Mouse (Mus musculus) midbrain, embryonic 15.5 days (tissue): Measurements from ENCODE around the gene Tfpi. TPM values are rescaled to one million over a fixed set of nuclear protein-coding genes. Genes with fewer than 3 reads are reported as not detected.
A peak's percentile ranks its signal among the peaks of the same experiment; 100 is the strongest.

ENCODE experiments used
- ATAC-seq: fragments of 200-750 bp; cut with Nextera tagmentation; replicated peaks from 2 replicates; pipeline ENCODE4 v1.8.0; 2017; ENCODE audit warnings: moderate TSS enrichment
- H3K27ac ChIP-seq: fragments of 300-500 bp; sonication (generic); 2 replicates; pipeline ENCODE4 v1.5.1; 2015; ENCODE audit warnings: mild to moderate bottlenecking, inconsistent platforms
- H3K27me3 ChIP-seq: fragments of 300-500 bp; sonication (generic); replicated peaks from 2 replicates; pipeline ENCODE4 v1.6.1; 2015; ENCODE audit warnings: inconsistent platforms
- H3K36me3 ChIP-seq: fragments of 300-500 bp; sonication (generic); replicated peaks from 2 replicates; pipeline ENCODE4 v1.6.1; 2015; ENCODE audit warnings: inconsistent platforms
- H3K4me1 ChIP-seq: fragments of 300-500 bp; sonication (generic); 2 replicates; pipeline ENCODE4 v1.6.1; 2015; ENCODE audit warnings: inconsistent platforms
- H3K4me2 ChIP-seq: fragments of 300-500 bp; sonication (generic); 2 replicates; pipeline ENCODE4 v1.6.1; 2015; ENCODE audit warnings: inconsistent platforms, mild to moderate bottlenecking, moderate library complexity
- H3K4me3 ChIP-seq: fragments of 300-500 bp; sonication (generic); 2 replicates; pipeline ENCODE4 v1.5.1; 2015; ENCODE audit warnings: mild to moderate bottlenecking, inconsistent platforms
- H3K9ac ChIP-seq: fragments of 300-500 bp; sonication (generic); 2 replicates; pipeline ENCODE4 v1.6.1; 2015; ENCODE audit warnings: mild to moderate bottlenecking, inconsistent platforms
- H3K9me3 ChIP-seq: fragments of 300-500 bp; sonication (generic); 2 replicates; pipeline ENCODE4 v1.6.1; 2016; ENCODE audit warnings: inconsistent platforms
- whole genome bisulfite sequencing: fragments of 180-500 bp; shearing (Covaris S2); methylation state at CpG from one replicate; pipeline ENCODE4 v1.1.7; 2015; ENCODE audit warnings: mixed read lengths; 5-methylcytosine and 5-hydroxymethylcytosine counted together
- polyA plus RNA-seq: library from polyadenylated mRNA; unstranded; fragments of >200 nt; fragmentation: Nextera tagmentation; extraction: Ambion mirVana; gene quantifications from 2 replicates; pipeline ENCODE4 v1.2.1, GENCODE M21; 2015

The Tfpi gene
- polyA plus RNA-seq, 1 experiment from 2014 or later = 17.3 TPM

- H3K9me3 ChIP-seq = no peaks in the 10 kb centered on the region
- H3K36me3 ChIP-seq = no peaks in the 10 kb centered on the region
- no peak overlapping the region for H3K4me3 ChIP-seq
- no peak overlapping the region for H3K9ac ChIP-seq
- WGBS = 51% methylated on average over 7 of the region's 7 CpGs
- H3K4me1 ChIP-seq = no peaks in the 10 kb centered on the region
- H3K27me3 ChIP-seq = no peaks in the 10 kb centered on the region
- no peak overlapping the region for H3K4me2 ChIP-seq
- no peak for ATAC-seq
- H3K27ac ChIP-seq = no peak overlapping the region
Observed at GRCm38 (mm10) chr2:84464956-84465355, 11.6 kb downstream of the Tfpi start.

- H3K4me2 ChIP-seq = no peak overlapping the region
- no peak overlapping the region for H3K27ac ChIP-seq
Observed at GRCm38 (mm10) chr2:84462411-84462810, 14.2 kb downstream of the Tfpi start.

GRCm38 (mm10) chr2:84459651-84460177 is 16.9 kb downstream of the Tfpi start:
- H3K4me2 ChIP-seq = no peak overlapping the region
- 66% methylated on average over 11 of the region's 11 CpGs for WGBS
- H3K4me1 ChIP-seq = no peaks in the 10 kb centered on the region
- no peak for ATAC-seq
- H3K9ac ChIP-seq = no peak overlapping the region
- H3K9me3 ChIP-seq = no peaks in the 10 kb centered on the region
- H3K27ac ChIP-seq = no peak overlapping the region
- no peaks in the 10 kb centered on the region for H3K36me3 ChIP-seq
- H3K4me3 ChIP-seq = no peak overlapping the region
- H3K27me3 ChIP-seq = no peaks in the 10 kb centered on the region

More at GRCm38 (mm10) chr2:84462411-84462810, 14.2 kb downstream of the Tfpi start:
- H3K4me1 ChIP-seq = no peaks in the 10 kb centered on the region
- H3K36me3 ChIP-seq = no peaks in the 10 kb centered on the region
- no peak overlapping the region for H3K9ac ChIP-seq
- H3K27me3 ChIP-seq = no peaks in the 10 kb centered on the region
- H3K4me3 ChIP-seq = no peak overlapping the region
- no peaks in the 10 kb centered on the region for H3K9me3 ChIP-seq
- ATAC-seq = no peak
- 89% methylated on average over 3 of the region's 3 CpGs for WGBS

GRCm38 (mm10) chr2:84457221-84457620 is 19.4 kb downstream of the Tfpi start:
- Histone ChIP-seq H3K36me3 (no peaks in the 10 kb centered on the region), H3K9me3 (no peaks in the 10 kb centered on the region), H3K9ac (no peak overlapping the region), H3K4me1 (no peaks in the 10 kb centered on the region), H3K27me3 (no peaks in the 10 kb centered on the region), H3K4me2 (no peak overlapping the region), H3K4me3 (no peak overlapping the region), H3K27ac (no peak overlapping the region)
- no peak for ATAC-seq
- 86% methylated on average over 6 of the region's 6 CpGs for WGBS

- H3K9ac ChIP-seq = no peak overlapping the region
- H3K4me1 ChIP-seq = no peaks in the 10 kb centered on the region
- H3K27ac ChIP-seq = no peak overlapping the region
- WGBS = 8% methylated on average over 5 of the region's 5 CpGs
- no peaks in the 10 kb centered on the region for H3K27me3 ChIP-seq
- no peaks in the 10 kb centered on the region for H3K9me3 ChIP-seq
- ATAC-seq = peak; percentile 84
- no peak overlapping the region for H3K4me3 ChIP-seq
- no peak overlapping the region for H3K4me2 ChIP-seq
- no peaks in the 10 kb centered on the region for H3K36me3 ChIP-seq
Observed at GRCm38 (mm10) chr2:84455236-84455799, 21.3 kb downstream of the Tfpi start.

- H3K4me2 ChIP-seq = no peak overlapping the region
- H3K27ac ChIP-seq = no peak overlapping the region
- ATAC-seq = peak; percentile 40; the same call in 1 of the 2 replicates
- no peaks in the 10 kb centered on the region for H3K27me3 ChIP-seq
- no peaks in the 10 kb centered on the region for H3K9me3 ChIP-seq
- no peaks in the 10 kb centered on the region for H3K36me3 ChIP-seq
- H3K9ac ChIP-seq = no peak overlapping the region
- WGBS = 56% methylated on average over 10 of the region's 10 CpGs
- no peaks in the 10 kb centered on the region for H3K4me1 ChIP-seq
- H3K4me3 ChIP-seq = no peak overlapping the region
Observed at GRCm38 (mm10) chr2:84454551-84455235, 21.9 kb downstream of the Tfpi start.

- Histone ChIP-seq H3K4me1 (no peaks in the 10 kb centered on the region), H3K9me3 (no peaks in the 10 kb centered on the region), H3K4me3 (no peak overlapping the region), H3K36me3 (no peaks in the 10 kb centered on the region), H3K9ac (no peak overlapping the region), H3K27ac (no peak overlapping the region), H3K27me3 (no peaks in the 10 kb centered on the region), H3K4me2 (no peak overlapping the region)
- 16% methylated on average over 5 of the region's 5 CpGs for WGBS
- ATAC-seq = peak; percentile 66
Observed at GRCm38 (mm10) chr2:84454051-84454450, 22.5 kb downstream of the Tfpi start.

GRCm38 (mm10) chr2:84445499-84445898 is 31.1 kb downstream of the Tfpi start:
- Histone ChIP-seq H3K36me3 (no peaks in the 10 kb centered on the region), H3K4me1 (no peaks in the 10 kb centered on the region), H3K9me3 (no peaks in the 10 kb centered on the region), H3K27ac (no peak overlapping the region), H3K9ac (no peak overlapping the region), H3K4me2 (no peak overlapping the region), H3K27me3 (no peaks in the 10 kb centered on the region), H3K4me3 (no peak overlapping the region)
- WGBS = 81% methylated on average over 1 of the region's 1 CpGs
- ATAC-seq = no peak

GRCm38 (mm10) chr2:84441940-84442339 is 34.6 kb downstream of the Tfpi start:
- no peaks in the 10 kb centered on the region for H3K27me3 ChIP-seq
- H3K9ac ChIP-seq = no peak overlapping the region
- H3K9me3 ChIP-seq = no peaks in the 10 kb centered on the region
- no peak overlapping the region for H3K27ac ChIP-seq
- no peak for ATAC-seq
- 87% methylated on average over 5 of the region's 5 CpGs for WGBS
- no peak overlapping the region for H3K4me3 ChIP-seq
- H3K4me2 ChIP-seq = no peak overlapping the region
- no peaks in the 10 kb centered on the region for H3K4me1 ChIP-seq
- no peaks in the 10 kb centered on the region for H3K36me3 ChIP-seq

- H3K4me1 ChIP-seq = peaks cover 4% of the 10 kb centered on the region
- H3K9ac ChIP-seq = no peak overlapping the region
- H3K4me3 ChIP-seq = no peak overlapping the region
- H3K27me3 ChIP-seq = no peaks in the 10 kb centered on the region
- H3K36me3 ChIP-seq = no peaks in the 10 kb centered on the region
- H3K9me3 ChIP-seq = no peaks in the 10 kb centered on the region
- ATAC-seq = peak; percentile 77
- WGBS = 54% methylated on average over 11 of the region's 11 CpGs
- no peak overlapping the region for H3K27ac ChIP-seq
- no peak overlapping the region for H3K4me2 ChIP-seq
Observed at GRCm38 (mm10) chr2:84429724-84430123, 46.9 kb downstream of the Tfpi start.

GRCm38 (mm10) chr2:84428836-84429235 is 47.7 kb downstream of the Tfpi start:
- Histone ChIP-seq H3K9ac (no peak overlapping the region), H3K4me1 (peaks cover 4% of the 10 kb centered on the region), H3K4me3 (no peak overlapping the region), H3K27ac (no peak overlapping the region), H3K27me3 (no peaks in the 10 kb centered on the region), H3K9me3 (no peaks in the 10 kb centered on the region), H3K36me3 (no peaks in the 10 kb centered on the region), H3K4me2 (no peak overlapping the region)
- ATAC-seq = no peak
- 70% methylated on average over 3 of the region's 3 CpGs for WGBS

- WGBS = 92% methylated on average over 4 of the region's 4 CpGs
- no peak overlapping the region for H3K9ac ChIP-seq
- H3K4me3 ChIP-seq = no peak overlapping the region
- no peak overlapping the region for H3K4me2 ChIP-seq
- no peaks in the 10 kb centered on the region for H3K36me3 ChIP-seq
- ATAC-seq = no peak
- H3K27me3 ChIP-seq = no peaks in the 10 kb centered on the region
- no peaks in the 10 kb centered on the region for H3K9me3 ChIP-seq
- H3K4me1 ChIP-seq = peaks cover 4% of the 10 kb centered on the region
- H3K27ac ChIP-seq = no peak overlapping the region
Observed at GRCm38 (mm10) chr2:84426531-84426930, 50.0 kb downstream of the Tfpi start.

GRCm38 (mm10) chr2:84425138-84425537 is 51.4 kb downstream of the Tfpi start, which contains the start of gene Calcrl:
Calcrl (minus strand) TSS chr2:84425411.
- 0 out of 2 replicates have a peak within 1 kb of the TSS, but pooled peaks have one; percentile 4 for H3K27ac ChIP-seq
- peak; percentile 80 for ATAC-seq
- H3K4me3 ChIP-seq = peak within 1 kb of the TSS; percentile 34
- 2% methylated on average over 10 of the region's 10 CpGs for WGBS
- H3K9me3 ChIP-seq = no peaks in the 10 kb centered on the region
- peak within 1 kb of the TSS; percentile 54 for H3K4me2 ChIP-seq
- peaks cover 4% of the 10 kb centered on the region for H3K4me1 ChIP-seq
- H3K9ac ChIP-seq = peak within 1 kb of the TSS; percentile 35; the same call in 1 of the 2 replicates
- H3K27me3 ChIP-seq = no peaks in the 10 kb centered on the region
- no peaks in the 10 kb centered on the region for H3K36me3 ChIP-seq
